Mouse (Mus musculus): ENCODE results near the gene Tns2.

Tns2 gene

GRCm38 (mm10) chr15:102110701-102111494, 10.7 kb downstream of the Tns2 start:
- no peak for DNase-seq

- DNase-seq: no peak
Measured at GRCm38 (mm10) chr15:102111495-102111829, 11.2 kb downstream of the Tns2 start.

DNA sequence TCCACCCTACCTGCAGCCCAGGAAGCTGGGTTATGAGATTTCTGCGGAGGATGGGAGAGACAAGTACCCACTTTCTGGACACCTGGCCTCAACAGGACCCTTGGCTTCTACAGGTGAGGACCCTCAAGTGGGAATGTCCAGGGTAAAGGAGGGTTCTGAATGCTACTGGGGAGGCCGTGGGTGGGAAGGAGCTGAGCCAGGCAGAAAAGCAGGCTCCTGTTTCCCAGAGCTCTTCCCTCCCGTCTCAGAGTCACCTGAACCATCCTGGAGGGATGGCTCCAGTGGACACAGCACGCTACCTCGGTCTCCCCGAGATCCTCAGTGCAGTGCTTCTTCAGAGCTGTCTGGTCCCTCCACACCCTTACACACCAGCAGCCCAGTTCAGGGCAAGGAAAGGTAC, 12.0 kb downstream of the Tns2 start:
- no peak for DNase-seq

DNA sequence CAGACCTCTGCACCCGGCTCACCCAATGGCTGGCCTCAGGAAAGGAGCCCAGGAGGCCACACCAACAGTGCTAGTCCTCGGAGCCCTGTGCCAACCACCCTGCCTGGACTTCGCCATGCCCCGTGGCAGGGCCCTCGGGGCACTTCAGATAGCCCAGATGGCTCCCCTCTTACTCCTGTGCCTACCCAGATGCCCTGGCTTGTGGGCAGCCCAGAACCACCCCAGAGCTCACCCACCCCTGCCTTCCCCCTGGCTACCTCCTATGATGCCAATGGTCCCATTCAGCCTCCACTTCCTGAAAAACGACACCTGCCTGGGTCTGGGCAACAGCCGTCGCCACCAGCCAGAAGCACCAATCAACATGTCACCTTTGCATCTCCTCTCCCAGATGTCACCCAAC, 12.6 kb downstream of the Tns2 start:
- DNase-seq: no peak

GRCm38 (mm10) chr15:102113674-102114073, 13.5 kb downstream of the Tns2 start:
- no peak for DNase-seq

GRCm38 (mm10) chr15:102114651-102115260, 14.5 kb downstream of the Tns2 start:
- DNase-seq: no peak

DNA sequence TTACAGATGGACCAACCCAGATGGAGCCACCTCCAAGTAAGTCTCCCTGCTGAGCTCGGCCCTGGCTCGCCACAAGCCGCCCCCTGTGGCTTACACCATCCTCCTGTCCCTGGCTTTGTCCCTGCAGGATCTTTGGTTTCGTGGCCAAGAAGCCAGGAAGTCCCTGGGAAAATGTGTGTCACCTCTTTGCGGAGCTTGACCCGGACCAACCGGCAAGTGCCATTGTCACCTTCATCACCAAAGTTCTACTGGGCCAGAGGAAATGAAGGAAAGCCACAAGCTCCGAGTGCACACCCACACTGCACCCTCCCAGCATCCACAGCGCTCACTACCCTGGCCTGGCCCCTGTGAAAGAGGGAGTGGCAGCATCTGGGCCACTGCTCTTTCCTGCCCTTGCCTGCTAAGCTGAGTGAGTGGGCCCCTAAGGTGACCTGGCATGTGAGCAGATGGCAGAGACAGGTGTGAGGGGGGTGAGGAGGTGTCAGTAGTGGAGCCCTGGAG, 15.6 kb downstream of the Tns2 start:
- DNase-seq: no peak

DNA sequence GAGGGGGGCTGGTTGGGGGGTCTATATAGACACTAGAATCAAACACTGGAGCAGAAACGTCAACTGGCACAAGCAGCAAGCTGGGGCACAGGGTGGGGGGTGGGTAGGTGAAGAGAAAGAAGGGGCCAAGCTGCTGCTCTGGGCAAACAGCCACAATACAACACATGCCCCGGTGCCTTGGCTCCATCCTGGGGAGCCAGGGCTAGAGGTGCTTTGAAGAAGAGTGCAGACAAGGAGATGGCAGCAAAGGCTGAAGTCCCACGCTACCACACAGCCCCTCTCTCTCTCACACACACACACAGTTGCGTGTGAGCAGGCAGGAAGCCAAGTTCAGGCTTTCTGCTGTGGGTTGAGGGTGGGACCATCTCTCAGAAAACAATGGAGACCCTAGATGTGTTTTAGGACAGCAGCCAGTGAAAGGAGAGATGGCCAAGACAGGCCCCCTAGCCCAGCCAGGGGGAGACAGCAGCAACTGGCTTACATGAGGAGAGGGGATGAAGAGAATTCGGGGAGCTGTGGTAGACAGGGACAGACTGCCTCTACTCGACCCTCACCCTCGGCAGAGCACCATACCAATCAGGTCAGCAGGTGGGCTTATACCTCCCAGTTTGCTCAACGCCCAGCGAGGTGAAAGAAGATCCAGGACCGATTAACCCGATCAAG, 16.7 kb downstream of the Tns2 start:
- DNase-seq: no peak

DNA sequence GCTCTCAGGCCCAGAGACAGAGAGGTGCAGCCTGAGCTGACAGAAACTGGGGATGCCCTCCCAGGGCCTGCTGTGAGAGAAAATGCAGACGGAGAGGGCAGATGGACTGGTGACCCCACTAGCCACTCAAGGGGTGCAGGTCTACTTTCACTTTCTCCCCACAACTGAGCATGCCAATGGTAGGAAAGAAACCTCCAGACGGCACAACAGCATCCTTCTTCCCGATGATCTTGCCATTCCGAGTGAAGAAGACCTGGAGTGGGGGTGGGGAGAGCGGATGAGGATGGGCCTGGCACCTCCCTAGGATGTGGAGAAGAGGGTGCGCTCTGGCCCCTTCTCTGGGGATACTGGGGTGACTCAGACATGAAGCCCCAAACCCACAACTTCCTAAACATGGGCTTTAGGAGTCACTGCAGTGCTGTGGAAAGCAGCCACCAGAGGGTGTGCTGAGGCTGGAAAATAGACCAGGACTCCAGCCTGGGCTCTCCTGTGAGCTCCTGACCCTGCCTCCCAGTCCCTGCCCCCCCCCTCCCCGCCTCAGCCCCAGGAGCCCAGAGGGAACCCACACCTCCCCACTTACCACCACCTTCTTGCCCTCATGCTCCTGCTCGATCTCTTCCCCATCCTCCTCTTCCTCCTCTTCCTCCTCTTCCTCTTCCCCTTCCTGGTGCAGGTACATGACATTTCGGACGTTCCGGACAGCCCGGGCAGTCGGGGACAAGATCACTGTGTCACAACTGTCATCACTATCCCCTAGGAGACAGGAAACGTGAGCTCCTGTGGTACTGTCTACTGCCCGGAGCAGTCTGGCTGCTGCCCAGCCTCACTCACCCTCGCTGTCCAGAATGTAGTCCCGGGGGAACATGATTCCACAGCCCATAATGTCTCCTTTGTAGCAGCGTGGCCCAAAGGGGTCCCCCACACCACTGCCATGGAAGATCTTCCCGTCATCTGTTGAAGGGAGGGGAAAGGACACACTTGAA, 17.5 kb downstream of the Tns2 start:
- peak; percentile 49 to 50 for DNase-seq

DNA sequence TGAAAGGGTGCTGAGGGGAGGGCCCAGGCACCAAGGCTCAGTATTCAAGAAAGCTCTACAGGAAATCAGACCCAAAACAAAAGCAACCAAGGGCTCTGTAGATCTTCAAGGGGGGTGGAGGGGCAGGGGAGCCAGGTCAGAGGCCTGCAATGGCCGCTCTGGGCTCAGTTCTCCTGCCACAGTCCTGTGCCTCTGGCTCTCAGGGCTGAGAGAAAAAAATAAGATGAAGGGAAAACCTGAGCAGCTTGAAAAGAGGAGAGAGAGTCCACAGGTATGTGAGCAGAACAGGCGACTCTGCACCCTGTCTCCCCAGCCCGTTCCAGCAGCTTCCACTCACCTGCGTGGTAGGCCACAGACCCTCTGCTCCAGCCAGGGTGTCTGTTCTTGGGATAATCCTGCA, 18.4 kb downstream of the Tns2 start:
- DNase-seq: no peak

DNA sequence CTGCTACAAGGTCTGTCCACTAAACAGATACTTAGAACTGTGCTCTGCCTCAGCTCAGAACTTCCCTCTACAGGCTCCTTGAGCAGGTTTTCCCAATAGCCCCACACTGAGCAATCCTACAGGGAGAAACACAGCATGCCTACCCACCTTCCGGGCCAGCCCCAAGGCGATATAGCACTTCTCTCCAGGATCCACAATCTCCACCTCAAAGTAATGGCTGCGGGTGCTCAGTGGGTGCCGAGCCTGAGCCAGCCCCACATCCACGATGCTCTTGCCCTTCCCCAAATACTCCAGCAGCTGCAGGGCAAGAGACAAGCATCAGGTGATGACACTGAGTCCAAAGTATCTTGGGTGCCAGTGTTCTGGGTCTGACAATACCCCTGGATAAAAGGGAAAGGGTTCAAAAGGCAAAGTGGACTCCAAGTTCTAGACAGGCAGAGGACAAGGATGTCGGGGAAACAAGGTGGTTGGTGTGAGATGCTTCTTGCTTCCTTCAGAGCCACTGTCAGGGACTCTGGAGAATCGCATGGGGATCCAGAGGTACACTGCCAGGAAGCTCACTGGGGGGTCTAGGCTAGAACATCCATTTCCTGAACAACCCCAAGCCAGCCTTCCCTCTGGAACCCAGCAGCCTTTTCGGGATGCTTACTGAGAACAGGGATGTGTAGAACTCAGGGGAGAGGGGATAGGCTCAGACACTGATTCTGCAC, 19.1 kb downstream of the Tns2 start:
- no peak for DNase-seq

GRCm38 (mm10) chr15:102119831-102120170, 19.6 kb downstream of the Tns2 start:
- DNase-seq: no peak

DNA sequence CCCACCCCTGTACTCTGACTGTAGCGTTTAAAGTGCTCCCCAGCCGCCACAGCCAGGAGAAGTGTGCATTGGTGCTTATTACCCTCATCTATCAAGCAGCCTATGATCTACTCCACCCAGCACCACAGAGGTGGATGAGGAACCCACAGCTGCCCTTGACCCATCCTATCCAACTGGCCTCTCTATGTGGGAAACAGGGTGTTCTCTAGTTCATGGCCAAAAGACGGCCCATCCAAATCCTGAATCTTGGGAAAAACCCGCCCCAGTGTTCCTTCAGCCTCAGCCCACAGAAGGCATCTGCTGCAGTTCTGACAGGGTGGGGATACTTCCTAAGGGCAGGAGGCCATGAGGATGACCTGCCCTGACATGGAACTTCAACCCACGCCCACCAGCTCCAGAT, 20.3 kb downstream of the Tns2 start:
- no peak for DNase-seq

DNA sequence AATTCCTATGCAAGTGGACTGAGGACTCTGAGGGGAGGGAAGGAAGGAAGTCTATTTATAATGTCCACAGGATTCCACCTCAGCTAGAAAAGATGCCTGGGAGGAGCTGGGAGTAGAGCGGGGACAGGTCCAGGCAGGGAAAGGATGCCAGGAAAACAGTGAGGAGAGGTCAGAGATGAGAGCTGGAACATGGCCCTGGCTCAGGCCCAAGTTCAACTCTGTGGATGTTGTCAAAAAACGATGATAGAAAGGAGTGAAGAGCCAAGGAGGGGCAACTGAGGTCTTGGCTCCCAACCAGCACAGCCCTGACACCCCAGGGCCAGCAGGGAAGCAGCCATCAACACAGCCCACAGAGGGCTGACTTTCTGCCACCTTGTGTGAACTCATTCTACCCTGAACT, 26.1 kb downstream of the Tns2 start:
- DNase-seq: peak; percentile 34 to 66

DNA sequence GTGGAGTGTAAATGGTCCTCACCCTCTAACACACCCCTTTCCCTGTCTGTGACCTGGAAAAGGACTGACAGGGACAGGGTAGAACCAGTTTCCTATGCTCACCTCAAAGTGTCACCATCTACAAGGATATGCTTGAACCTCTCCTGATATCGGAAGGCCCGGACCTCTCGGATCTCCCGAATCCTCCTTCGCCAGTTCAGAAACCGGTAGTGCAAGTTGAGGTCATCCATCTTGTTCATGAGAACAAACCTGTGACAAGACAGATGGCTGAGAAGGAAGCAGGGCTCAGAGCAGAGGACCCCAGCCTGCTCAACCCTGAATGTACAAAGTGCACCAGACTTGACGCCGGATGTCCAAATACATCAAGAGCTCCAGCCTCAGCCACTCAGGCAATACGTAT, 33.1 kb downstream of the Tns2 start:
- DNase-seq: no peak

DNA sequence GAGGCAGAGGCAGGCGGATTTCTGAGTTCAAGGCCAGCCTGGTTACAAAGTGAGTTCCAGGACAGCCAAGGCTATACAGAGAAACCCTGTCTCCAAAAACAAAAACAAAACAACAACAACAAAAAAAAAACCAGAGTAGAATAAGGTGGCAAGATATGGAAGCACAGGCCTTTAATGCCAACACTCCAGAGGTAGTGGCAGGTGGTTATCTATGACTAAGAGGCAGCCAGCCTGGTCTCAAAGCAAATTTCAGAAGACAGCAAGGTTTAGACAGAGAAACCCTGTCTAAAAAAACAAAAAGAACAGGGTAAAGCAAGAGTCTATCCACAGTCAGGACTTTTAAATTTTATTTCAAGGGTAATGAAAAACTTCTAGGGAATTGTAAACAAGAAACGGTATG, 34.5 kb downstream of the Tns2 start:
- DNase-seq: no peak

- no peak for DNase-seq
Measured at GRCm38 (mm10) chr15:102135522-102136128, 35.4 kb downstream of the Tns2 start.

DNA sequence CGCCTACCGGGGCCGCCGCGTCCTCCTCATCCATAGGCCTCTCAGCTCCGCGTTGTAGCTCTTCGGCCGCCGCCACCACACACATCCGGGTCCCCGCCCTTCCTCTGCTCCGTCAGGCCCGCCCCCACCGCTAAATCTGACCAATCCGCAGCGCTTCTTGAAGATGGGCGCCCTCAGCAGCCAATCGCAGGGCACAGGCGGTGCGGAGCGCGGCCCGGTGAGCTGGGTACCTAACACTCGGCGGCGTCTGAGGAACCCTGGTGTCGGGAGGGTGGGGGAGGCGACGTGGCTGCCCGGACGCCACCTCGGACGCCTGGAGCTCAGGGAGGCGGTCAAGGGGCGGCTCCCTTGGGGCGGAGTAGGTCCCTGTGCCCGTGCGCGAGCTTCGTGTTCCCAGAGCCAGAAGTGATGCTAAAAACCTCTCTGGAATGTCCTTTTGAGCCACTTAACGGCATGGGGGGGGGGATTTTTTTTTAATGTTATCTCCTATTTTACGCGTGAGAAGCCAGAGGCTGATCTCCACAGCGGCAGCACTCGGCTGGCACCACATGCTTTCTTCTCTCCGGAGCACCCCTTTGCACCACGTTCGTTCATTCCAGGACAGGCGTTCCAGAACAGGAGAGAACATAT, 36.0 kb downstream of the Tns2 start, which contains the start of gene Spryd3:
Gene Spryd3, minus strand, starts transcription at position 106 of the 630 bp plus-strand sequence.
- peak; percentile 98 to 99 for DNase-seq

GRCm38 (mm10) chr15:102141120-102141519, 40.9 kb downstream of the Tns2 start:
- DNase-seq: no peak

DNA sequence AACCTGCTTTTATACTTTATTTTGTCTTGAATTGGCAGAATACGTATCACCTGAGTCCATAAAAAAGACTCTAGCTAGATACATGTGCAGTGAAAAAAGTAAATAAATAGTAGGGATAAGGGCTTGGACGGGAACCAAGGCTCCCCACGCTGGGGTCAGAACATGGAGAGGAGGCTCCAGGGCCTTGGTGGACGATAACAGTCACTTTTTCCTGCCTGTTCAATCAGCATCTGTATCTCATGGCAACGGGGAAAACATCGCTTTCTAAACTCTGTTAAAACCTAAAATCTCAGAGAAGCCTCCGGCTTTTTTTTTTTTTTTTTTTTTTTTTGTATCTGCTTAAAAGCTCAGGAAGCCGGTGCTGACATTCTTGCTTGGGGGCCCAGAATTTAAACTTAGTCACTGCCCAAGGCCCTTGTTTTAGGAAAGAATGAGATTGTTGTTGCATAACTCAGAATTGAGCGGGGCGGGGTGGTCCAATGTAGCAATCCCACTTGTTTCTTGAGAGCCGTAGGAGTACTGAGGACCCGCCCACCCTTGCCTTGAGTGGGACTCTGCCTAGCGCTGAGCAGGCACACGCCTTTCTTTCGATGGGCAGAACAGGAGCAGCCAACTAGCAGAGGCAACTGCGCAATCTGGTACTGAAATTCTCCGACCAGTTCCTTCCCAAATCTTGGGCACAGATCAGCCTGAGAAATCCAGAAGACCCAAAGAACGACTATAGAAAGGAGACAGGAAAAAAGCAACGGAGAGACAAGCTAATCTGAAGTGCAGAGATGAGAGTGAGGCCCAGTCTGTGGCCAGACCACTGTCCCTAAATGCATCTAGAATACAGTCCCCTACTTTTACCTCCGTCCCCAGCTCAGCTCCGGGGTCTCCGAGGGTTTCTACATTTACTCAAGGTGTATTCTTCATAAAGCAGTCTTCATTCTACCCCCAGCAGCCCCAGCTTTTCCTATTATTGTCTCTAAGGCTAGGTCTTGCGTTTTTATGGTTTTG, 43.0 kb downstream of the Tns2 start:
- DNase-seq: peak; percentile 80 to 89

Data from lung, postnatal 4 days (tissue).